ENCODE assay signal across 12 mouse cellular contexts in genomic region chr6:95108437-95108836, GRCm38 (mm10).
"Had no signal": no experiment of that assay in that cellular context is flagged by ENCODE, and none has a peak within 500 bp of the region (broad histone marks: within the 10 kb centered on the region; RNA-seq: fewer than 3 reads in every experiment).

No protein-coding gene starts in this region.

- H3K4me3 ChIP-seq: limb, embryonic 10.5 days; liver, embryonic 15.5 days; midbrain, embryonic 10.5 days; midbrain, embryonic 15.5 days; stomach, embryonic 15.5 days had no signal

- H3K4me1 ChIP-seq: liver, embryonic 15.5 days; midbrain, embryonic 15.5 days; stomach, embryonic 15.5 days had no signal

- H3K9me3 ChIP-seq: limb, embryonic 10.5 days; liver, embryonic 15.5 days; midbrain, embryonic 10.5 days; midbrain, embryonic 15.5 days; stomach, embryonic 15.5 days had no signal

- H3K9ac ChIP-seq: liver, embryonic 15.5 days; midbrain, embryonic 15.5 days; stomach, embryonic 15.5 days had no signal

- H3K27me3 ChIP-seq: liver, embryonic 15.5 days; midbrain, embryonic 15.5 days; stomach, embryonic 15.5 days had no signal

- DNase-seq: kidney, adult 8-10 months; kidney, postnatal 25 days; lung, adult 2 months; lung, postnatal 14 days; right cerebral cortex, postnatal 14 days had no signal

- H3K27ac ChIP-seq: hindbrain, postnatal 0 days; limb, embryonic 10.5 days; liver, embryonic 15.5 days; midbrain, embryonic 10.5 days; midbrain, embryonic 15.5 days; stomach, embryonic 15.5 days had no signal

- H3K4me2 ChIP-seq: liver, embryonic 11.5 days; liver, embryonic 15.5 days; midbrain, embryonic 15.5 days; stomach, embryonic 15.5 days had no signal

- H3K36me3 ChIP-seq: limb, embryonic 10.5 days; liver, embryonic 15.5 days; midbrain, embryonic 10.5 days; midbrain, embryonic 15.5 days; stomach, embryonic 15.5 days had no signal

- ATAC-seq: hindbrain, postnatal 0 days; midbrain, embryonic 15.5 days had no signal
